Mouse (Mus musculus) limb, embryonic 11.5 days (tissue): ENCODE measurements around the gene Eif5a. TPM values are rescaled to one million over a fixed set of nuclear protein-coding genes. Genes with fewer than 3 reads are reported as not detected.
"Not testable (repeated sequence)": the region's sequence is repeated elsewhere in the genome, so short reads cannot be mapped to it uniquely, and the experiment has no call there.

Experiments used
- ATAC-seq: fragments of 200-750 bp; cut with Nextera tagmentation; 2 replicates; pipeline ENCODE4 v1.8.0; 2017; ENCODE audit warnings: low read depth; ENCODE audit not compliant: insufficient number of reproducible peaks, low FRiP score, low TSS enrichment
- DNase-seq: peaks from one replicate; pipeline ENCODE4 v3.0.0-alpha.2; 2015; ENCODE audit warnings: low spot score
- H3K27ac ChIP-seq: fragments of 300-500 bp; sonication (generic); replicated peaks from 2 replicates; pipeline ENCODE4 v1.5.1; 2014; ENCODE audit warnings: low read depth, mild to moderate bottlenecking, low read length
- H3K27me3 ChIP-seq: fragments of 300-500 bp; sonication (generic); 2 replicates; pipeline ENCODE4 v1.6.1; 2014; ENCODE audit warnings: mild to moderate bottlenecking, low read length, mixed read lengths; ENCODE audit not compliant: control insufficient read depth, insufficient read depth
- H3K36me3 ChIP-seq: fragments of 300-500 bp; sonication (generic); 2 replicates; pipeline ENCODE4 v1.6.1; 2014; ENCODE audit warnings: mild to moderate bottlenecking, low read length, moderate library complexity, mixed read lengths; ENCODE audit not compliant: control insufficient read depth, insufficient read depth
- H3K4me1 ChIP-seq: fragments of 300-500 bp; sonication (generic); 2 replicates; pipeline ENCODE4 v1.6.1; 2014; ENCODE audit warnings: low read length, mixed read lengths; ENCODE audit not compliant: control insufficient read depth, insufficient read depth
- H3K4me2 ChIP-seq: fragments of 300-500 bp; sonication (generic); 2 replicates; pipeline ENCODE4 v1.6.1; 2014; ENCODE audit warnings: low read depth, mild to moderate bottlenecking, moderate library complexity; ENCODE audit not compliant: severe bottlenecking
- H3K4me3 ChIP-seq: fragments of 300-500 bp; sonication (generic); 2 replicates; pipeline ENCODE4 v1.5.1; 2014; ENCODE audit warnings: low read depth, low read length
- H3K9ac ChIP-seq: fragments of 300-500 bp; sonication (generic); 2 replicates; pipeline ENCODE4 v1.6.1; 2014; ENCODE audit warnings: mild to moderate bottlenecking, low read length
- H3K9me3 ChIP-seq: fragments of 300-500 bp; sonication (generic); 2 replicates; pipeline ENCODE4 v1.6.1; 2016; ENCODE audit warnings: low read length; ENCODE audit not compliant: control insufficient read depth
- WGBS: fragments of 180-500 bp; shearing (Covaris S2); extraction: QIAGEN DNeasy Blood & Tissue Kit; methylation state at CpG from one replicate; pipeline ENCODE4 v1.1.7; 2014; 5-methylcytosine and 5-hydroxymethylcytosine counted together
- polyA plus RNA-seq: library from polyadenylated mRNA; unstranded; fragments of >200 nt; fragmentation: Nextera tagmentation; extraction: Ambion mirVana; gene quantifications from 2 replicates; pipeline ENCODE4 v1.2.1, GENCODE M21; 2014

Eif5a gene
- polyA plus RNA-seq, 1 experiment from 2014 or later, result 2,370 TPM

DNA sequence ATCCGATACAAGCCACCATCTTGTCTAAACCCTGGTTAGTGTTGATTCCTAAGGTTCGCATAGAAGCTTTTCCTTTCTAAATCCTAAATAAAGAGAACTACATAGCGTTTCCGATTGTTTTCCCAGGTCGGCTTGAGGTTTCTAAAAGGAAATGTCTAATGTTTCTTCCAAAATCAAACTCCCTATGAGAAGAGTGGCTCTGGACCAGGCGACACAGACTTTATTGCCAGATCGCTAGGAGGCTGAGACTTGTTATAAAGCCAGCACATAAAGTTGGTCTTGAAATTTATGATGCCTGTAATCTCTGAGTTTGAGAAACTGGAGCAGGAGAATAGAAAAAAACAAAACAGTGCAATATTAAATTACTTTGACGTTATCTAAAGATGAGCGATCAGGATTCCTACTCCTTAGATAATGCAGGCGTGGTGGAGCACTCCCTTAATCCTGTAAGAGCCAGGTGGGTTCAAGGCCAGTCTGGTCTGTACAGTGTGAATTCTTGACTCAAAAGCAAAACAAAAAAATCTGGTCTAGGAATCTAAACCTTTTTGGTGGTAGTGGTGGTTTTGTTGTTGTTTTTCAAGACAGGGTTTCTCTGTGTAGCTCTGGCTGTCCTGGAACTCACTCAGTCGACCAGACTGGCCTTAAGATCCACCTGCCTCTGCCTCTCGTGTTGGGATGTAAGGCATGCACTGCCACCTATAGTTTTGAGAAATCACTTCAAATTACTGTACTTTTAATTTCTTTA lies 426 bp upstream of the Eif5a start:
- DNase-seq, result no peak
- 5% methylated on average over 12 of the region's 12 CpGs for WGBS

GRCm38 (mm10) chr11:69920266-69921031 lies 1.3 kb downstream of the Eif5a start:
- Histone ChIP-seq H3K27me3 (no peaks in the 10 kb centered on the region), H3K4me2 (peak overlapping the region; percentile 93), H3K9ac (peak overlapping the region; percentile 93), H3K4me1 (peaks cover 6% of the 10 kb centered on the region), H3K36me3 (peaks cover 24% of the 10 kb centered on the region), H3K27ac (peak overlapping the region; percentile 93), H3K4me3 (peak overlapping the region; percentile 96), H3K9me3 (no peaks in the 10 kb centered on the region)
- DNase-seq, result peak; percentile 71
- peak; percentile 18; the same call in 1 of the 2 replicates for ATAC-seq
- WGBS, result 0% methylated on average over 55 of the region's 65 CpGs

More for the DNA sequence above, 426 bp upstream of the Eif5a start:
- Histone ChIP-seq H3K27ac (peak overlapping the region; percentile 96), H3K9me3 (no peaks in the 10 kb centered on the region), H3K4me3 (peak overlapping the region; percentile 96), H3K9ac (peak overlapping the region; percentile 82), H3K36me3 (peaks cover 13% of the 10 kb centered on the region), H3K4me1 (peaks cover 5% of the 10 kb centered on the region), H3K27me3 (no peaks in the 10 kb centered on the region), H3K4me2 (peak overlapping the region; percentile 67)
- ATAC-seq, result no peak

DNA sequence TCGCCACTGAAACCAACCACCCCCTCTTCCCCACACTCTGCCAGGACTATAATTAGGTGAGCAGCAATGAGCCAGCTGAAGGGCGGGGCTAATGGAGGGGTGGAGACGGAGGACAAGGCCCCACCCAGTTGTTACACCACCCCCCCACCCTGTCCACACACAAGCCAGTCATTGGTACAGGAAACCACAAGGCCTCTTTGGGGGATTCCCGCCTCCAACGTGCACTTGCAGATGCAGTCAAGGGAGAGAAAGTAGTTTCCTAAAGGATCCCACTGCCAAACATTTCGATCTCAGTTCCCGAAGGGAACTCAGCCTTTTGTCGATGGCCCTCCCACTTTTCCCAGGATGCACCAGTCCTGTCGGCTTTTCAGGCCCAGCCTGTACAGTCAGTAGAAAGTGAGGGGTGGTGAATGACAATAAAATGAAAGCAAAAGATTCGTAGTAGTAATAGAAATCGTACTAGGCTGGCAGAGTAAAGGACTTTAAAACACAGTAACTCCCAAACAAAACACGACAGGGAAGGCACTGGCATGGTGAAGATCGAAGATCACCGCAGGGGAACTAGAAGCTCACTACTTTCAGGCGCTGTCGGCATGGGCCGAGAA lies 2.0 kb downstream of the Eif5a start:
- WGBS, result under 1% methylated on average over 17 of the region's 17 CpGs
- no peaks in the 10 kb centered on the region for H3K27me3 ChIP-seq
- H3K27ac ChIP-seq, result peak overlapping the region; percentile 93
- peak overlapping the region; percentile 93 for H3K4me2 ChIP-seq
- ATAC-seq (no peak), DNase-seq (peak; percentile 74)
- peak overlapping the region; percentile 93 for H3K9ac ChIP-seq
- peak overlapping the region; percentile 96 for H3K4me3 ChIP-seq
- peaks cover 12% of the 10 kb centered on the region for H3K4me1 ChIP-seq
- H3K36me3 ChIP-seq, result peaks cover 24% of the 10 kb centered on the region
- no peaks in the 10 kb centered on the region for H3K9me3 ChIP-seq

GRCm38 (mm10) chr11:69919053-69919452 lies 2.7 kb downstream of the Eif5a start:
- H3K4me1 ChIP-seq, result peaks cover 14% of the 10 kb centered on the region
- no peak for ATAC-seq
- H3K9me3 ChIP-seq, result no peaks in the 10 kb centered on the region
- DNase-seq, result no peak
- H3K9ac ChIP-seq, result no peak overlapping the region
- no peak overlapping the region for H3K27ac ChIP-seq
- H3K4me3 ChIP-seq, result peak overlapping the region; percentile 96; the same call in 1 of the 2 replicates
- H3K4me2 ChIP-seq, result peak overlapping the region; percentile 93
- no peaks in the 10 kb centered on the region for H3K27me3 ChIP-seq
- 81% methylated on average over 9 of the region's 9 CpGs for WGBS
- peaks cover 24% of the 10 kb centered on the region for H3K36me3 ChIP-seq

- DNase-seq (no peak), ATAC-seq (no peak)
- no peak overlapping the region for H3K27ac ChIP-seq
- H3K9me3 ChIP-seq, result no peaks in the 10 kb centered on the region
- WGBS, result 81% methylated on average over 5 of the region's 5 CpGs
- peaks cover 25% of the 10 kb centered on the region for H3K36me3 ChIP-seq
- peaks cover 18% of the 10 kb centered on the region for H3K4me1 ChIP-seq
- no peak overlapping the region for H3K4me3 ChIP-seq
- H3K27me3 ChIP-seq, result no peaks in the 10 kb centered on the region
- H3K9ac ChIP-seq, result no peak overlapping the region
- H3K4me2 ChIP-seq, result no peak overlapping the region
These were observed 3.6 kb downstream of the Eif5a start for GRCm38 (mm10) chr11:69918118-69918517.

DNA sequence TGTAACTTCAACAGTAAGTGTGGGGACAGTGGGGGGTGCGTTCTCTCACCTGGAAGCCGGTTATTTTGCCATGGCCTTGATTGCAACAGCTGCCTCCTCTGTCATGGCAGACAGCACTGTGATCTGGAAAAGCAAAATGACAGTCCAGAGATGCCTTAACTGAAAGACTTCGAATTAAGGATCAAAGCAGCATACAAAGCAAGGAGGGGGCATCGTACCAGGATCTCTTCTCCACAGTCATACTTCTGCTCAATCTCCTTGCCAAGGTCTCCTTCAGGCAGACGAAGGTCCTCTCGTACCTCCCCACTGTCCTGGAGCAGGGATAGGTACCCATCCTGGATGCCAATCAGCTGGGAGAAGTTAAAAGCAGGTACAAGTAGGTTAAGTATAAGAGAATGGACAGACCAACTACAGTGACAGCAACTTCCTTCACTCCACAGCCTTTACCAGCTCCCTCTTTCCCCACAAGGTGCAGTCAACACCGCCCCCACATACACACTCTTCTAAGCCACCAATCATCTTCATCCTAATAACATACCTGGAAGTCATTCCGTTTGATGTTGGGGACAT lies 4.3 kb downstream of the Eif5a start:
- H3K4me3 ChIP-seq, result no peak overlapping the region
- H3K4me1 ChIP-seq, result peaks cover 19% of the 10 kb centered on the region
- H3K36me3 ChIP-seq, result peaks cover 26% of the 10 kb centered on the region
- no peak overlapping the region for H3K4me2 ChIP-seq
- no peak for ATAC-seq
- no peak overlapping the region for H3K9ac ChIP-seq
- no peaks in the 10 kb centered on the region for H3K27me3 ChIP-seq
- no peak for DNase-seq
- 87% methylated on average over 8 of the region's 8 CpGs for WGBS
- no peaks in the 10 kb centered on the region for H3K9me3 ChIP-seq
- no peak overlapping the region for H3K27ac ChIP-seq

DNA sequence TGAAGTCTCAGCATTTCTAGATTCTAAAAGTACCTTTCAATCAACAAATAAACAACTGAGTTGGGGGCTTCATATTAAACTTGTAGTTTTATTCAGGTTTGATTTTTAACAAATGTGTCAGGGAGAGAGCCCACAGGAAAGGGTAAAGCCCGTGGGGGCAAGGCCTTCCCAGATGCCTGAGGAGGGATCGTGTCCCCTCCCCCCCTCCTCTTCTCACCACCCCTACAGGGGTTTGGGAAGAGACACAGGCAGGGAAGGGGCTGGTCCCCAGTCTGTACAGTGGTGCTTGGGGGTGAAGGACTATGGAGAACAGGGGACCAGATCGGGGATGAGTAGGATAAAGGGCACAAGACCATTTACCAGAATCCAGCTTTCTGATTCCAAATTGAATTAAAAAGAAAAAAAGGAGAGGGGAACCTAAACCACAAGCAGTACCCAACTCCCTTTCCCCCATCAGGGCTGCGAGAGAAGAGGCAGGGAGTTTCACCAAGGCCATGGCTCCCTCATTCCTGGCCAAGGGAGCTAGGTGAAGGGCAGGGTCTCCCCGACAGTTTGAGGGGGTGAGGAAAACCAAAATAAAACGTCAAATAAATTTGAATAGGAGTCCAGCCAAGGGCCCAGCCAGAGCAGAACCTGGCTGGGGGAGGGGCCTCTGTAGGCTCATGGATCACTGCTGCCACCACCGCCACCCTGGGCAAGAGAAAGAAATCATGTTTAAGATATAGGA lies 4.9 kb downstream of the Eif5a start:
- H3K36me3 ChIP-seq, result peaks cover 30% of the 10 kb centered on the region
- peaks cover 19% of the 10 kb centered on the region for H3K4me1 ChIP-seq
- WGBS, result 70% methylated on average over 7 of the region's 7 CpGs

More for the DNA sequence above, 4.9 kb downstream of the Eif5a start:
- not testable (repeated sequence) for H3K4me2 ChIP-seq, H3K27me3 ChIP-seq, H3K9ac ChIP-seq, H3K27ac ChIP-seq, DNase-seq, ATAC-seq, H3K4me3 ChIP-seq, H3K9me3 ChIP-seq
